Mouse (Mus musculus) WW6 (cell line): ENCODE data around the gene Nr3c2.

Experiments used
- DNase-seq: peaks from one replicate; pipeline ENCODE4 v3.0.0-alpha.2; 2013; ENCODE audit warnings: low read depth, low spot score

The Nr3c2 gene

DNA sequence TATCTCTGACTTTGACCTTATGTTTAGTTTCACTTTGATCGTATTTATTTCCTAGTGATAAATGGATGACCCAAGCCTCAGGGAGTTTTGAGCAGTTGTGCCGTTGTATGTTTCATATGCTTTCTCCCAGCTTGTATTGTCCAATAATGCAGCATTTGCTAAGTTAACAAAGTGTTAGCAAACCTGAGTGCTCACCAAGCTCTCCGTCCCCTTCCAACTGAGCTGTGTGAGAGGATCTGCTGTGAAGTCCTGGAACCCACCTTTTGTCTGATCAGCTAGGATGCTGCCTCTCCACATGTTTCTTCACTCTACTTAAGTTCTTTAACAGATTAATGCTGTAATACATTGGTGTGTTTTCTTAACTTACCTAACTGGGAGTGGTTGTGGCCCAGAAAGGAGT, 342.1 kb downstream of the Nr3c2 start:
- no peak for DNase-seq

DNA sequence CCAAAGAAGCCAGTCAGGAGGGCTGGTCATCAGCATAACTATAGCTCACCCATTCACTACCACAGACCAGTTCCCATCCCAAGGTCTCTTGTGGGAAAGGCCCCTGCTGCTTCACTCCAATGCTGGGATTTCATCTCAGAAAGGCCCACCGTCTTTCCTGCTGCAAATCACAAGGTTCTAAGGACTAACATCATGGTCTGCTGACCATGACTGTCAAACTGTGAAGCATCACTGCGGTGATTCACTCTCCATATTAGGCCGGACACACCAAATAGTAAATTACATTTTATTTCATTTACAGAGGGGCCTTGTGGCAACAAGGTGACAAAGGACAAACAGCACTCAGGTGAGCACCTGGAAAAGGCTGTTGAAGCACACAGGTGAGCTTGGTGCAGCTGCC, 350.9 kb downstream of the Nr3c2 start:
- no peak for DNase-seq

DNA sequence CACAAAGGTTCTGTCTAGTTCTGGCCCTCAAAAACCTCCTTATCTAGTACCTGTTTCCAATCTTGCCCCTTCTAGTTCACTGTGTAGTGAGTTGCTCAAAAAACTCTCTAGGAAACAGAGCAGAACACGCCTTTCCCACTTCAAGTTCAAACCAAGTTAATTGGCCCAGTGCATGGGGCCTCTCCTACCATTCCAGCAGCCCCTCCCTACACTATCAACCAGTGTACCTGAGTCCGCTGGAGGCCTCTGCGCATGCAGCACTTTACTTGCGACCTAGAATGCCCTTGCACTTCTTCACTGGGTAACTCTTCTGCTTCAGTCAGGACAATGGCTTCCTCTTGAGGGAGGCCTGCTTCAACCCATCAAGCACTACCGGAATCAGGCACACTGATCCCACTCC, 351.9 kb downstream of the Nr3c2 start:
- DNase-seq, result no peak

DNA sequence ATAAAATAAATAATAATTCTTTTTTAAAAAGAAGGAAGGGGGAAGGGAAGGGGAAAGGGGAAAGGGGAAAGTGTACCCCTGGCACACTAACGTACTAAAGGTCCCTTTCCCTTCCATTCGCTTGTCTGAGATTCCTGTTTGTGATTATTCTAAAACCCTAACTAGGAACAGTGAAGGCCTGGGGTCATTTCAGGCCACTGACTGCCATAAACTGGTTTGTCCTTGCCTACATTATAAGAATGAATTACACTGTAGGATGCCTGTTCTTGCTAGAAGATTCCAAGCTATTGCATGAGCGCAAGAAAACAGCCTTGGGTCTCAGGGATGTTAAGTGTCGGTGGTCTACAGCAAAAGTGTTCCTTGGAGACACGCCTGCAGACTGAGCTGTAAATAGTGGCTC, 355.2 kb downstream of the Nr3c2 start:
- no peak for DNase-seq

DNA sequence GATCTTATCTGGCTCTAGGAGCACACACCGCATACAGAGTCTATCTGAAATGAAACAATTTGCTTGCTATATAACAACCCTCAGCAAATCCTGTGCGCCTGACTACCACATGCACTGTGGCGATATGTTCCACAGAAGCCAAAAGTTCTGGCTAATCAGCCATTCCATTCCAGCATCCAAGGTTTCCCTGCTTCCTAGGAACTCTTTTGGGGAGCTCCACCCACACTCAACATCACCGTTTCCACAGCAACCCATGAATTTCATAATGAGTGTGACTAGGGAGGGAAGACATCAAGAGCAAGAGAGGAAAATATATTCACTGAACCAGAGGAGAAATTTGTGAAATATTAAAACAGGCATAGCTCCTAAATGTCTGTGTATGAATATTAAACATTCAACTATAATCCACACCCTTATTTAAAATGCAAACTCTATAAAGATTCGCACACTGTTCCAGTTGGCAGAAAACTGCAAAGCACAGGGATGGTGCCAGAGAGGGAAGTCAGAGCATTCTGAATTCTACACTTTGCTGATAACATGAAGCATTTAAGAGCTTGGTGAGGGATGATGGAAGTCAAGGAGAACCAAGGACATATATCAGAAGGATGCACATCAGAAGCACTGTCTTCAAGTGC, 357.3 kb downstream of the Nr3c2 start:
- DNase-seq, result no peak

DNA sequence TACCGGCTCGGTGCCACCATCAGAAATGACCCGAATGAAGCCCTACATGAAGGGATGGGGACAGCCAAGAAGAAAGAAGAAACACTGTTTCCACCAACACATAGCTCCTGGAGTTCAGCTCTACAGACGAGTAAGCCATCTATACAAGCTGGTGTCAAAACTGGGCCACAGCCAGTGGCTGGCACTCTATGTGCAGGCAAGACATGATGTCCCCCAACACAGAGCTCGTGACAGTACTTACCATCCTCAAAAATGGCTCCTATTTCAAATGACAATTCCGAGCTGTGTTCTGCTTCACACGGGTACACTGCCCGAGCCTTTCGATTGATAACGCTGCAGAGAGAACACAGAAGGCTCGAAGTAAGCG, 357.8 kb downstream of the Nr3c2 start:
- no peak for DNase-seq

DNA sequence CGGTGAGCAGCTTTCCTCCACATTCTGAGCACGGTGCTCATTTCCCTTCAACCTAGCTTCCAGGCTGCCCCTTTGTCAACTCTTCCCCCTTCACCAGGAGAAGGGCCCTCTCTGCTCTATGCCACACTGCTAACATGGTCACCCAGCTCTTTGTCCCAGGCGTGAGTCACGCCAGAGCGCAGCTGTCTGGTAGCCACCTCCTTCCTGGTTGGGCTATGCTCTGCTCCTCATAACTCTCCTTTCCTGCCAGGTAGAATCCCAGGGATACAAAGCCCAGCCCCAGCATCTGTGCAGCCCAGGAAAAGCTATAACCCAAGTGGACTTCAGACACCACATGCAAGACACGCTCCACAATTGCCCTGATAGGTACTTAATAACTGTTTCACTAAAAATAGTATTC, 362.0 kb downstream of the Nr3c2 start:
- no peak for DNase-seq

DNA sequence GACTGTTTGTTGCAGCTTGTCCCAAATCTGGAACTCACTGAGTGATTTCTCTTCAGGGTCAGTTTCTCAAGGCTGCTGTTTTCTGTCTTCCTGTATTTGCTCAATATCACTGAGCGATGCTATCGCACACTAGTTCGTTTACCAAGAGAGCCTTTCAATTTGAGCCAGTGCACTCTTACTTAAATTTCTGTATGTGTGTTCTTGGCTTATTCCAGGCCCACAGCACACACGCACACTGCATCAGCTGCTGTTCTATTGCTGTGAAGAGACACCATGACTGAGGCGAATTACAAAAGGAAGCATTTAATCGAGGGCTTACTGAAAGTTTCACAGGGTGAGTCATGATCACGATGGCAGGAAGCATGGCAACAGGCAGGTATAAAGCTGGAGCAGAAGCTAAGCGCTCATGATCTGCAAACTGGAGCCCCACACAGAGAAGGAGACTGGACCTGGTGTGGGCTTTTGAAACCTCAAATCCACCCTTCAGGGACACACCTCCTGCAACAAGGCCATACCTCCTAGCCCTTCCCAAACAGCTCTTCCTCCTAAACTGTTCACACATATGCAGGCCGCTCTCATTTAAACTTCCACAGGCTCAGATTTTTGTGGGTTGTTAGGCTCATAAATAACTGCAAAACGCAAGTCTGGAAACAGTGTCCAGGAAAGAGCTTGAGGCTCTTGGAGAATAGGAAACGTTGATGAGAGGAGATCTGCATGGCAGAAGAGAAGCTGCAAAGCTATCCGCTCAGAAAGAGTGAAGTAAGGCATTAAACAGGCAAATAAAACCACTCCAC, 363.2 kb downstream of the Nr3c2 start:
- no peak for DNase-seq

DNA sequence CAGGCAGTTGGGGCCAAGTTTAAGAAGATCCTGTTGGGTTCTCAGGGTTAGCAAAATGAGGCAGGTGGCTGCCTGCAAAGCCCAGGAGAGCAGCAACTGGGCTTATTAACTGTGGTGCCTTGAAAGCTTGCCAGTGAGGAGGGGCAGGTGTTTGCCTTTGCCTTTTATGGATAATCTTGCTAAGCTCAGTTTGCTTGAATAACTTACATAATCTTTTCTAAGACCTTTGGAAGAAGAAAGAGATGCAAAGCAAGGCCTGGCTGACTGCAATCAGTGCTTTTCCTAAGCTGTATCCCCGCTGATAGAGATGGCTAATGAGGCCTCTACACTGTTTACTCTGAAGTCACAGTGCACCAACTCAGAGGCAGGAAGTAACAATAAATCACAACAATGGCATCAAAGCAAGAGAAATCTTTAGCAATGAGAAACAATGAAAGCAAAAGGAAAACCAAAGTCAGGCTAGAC, 368.7 kb downstream of the Nr3c2 start:
- no peak for DNase-seq

DNA sequence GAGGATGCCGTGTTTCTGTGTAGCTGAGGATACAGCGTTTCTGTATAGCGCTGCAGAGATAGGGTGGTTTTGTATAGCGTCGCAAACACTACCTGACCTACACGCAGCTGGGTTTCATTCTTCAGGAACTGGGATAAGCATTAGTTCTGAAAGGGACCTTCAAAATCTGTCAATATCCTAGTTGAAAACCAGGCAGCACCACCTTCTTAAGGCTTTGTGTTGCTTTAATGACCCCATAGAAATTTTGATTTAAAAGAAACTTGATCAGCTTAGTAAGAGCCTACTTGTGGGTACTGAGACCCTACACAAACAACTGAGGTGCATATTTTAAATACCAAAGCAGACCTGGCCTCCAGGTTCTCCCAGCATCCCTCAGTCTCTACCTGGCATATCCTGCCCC, 372.9 kb downstream of the Nr3c2 start:
- no peak for DNase-seq

DNA sequence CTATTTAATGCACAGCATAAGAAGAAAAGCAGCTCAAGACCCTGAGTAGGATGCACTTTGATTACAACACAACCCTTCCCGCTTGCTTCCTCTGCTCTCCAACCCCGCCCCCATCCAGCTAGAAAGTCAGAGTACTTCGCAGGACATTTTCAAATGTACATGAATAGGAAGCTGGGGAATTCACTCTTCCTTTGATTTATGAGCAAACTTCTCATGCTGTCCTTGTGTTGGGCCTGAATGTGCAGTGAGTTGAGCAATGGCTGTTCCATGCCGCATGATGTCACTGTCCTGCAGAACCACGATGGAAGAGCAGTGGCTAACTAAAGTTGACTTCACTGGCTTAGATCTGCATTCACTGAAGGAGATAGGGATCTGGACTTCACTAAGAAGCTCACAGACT, 376.3 kb downstream of the Nr3c2 start:
- DNase-seq, result no peak

DNA sequence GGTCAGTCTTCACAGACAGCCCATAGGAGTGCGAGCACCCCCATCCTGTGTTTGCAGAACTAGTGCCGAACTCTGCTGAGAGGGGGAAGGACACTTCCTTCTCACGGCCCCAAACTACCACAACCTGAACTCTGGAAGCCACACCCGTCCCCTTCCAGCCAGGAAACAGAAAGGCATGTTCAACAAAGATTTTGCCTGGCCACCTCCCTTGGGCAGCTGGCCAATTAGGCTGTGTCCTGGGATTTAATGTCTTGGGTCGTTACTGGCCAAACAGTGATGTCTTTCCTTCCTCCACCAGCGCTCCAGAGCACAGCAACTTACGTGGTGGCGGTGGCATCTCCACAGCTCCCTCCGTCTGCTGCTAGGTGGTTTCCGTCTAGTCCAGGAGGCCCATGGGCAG, 377.6 kb downstream of the Nr3c2 start:
- DNase-seq, result no peak

DNA sequence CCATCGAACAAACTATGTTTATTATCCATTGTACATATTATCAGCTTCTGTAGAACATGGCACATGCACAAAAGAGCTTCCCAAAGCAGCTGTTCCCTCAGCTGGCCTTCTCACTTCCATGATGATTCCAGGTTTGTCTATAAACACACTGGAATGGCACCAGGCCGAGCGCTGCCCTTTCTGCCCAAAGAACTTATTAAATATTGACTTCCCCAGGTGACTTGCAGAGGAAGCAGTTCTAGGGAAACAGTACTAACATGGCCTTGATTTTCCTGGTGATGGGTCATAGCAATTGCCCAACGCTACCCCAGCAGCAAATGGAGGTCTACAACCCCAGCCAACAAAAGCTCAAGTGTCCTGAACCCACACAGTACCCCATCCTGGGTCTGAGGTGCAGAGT, 379.0 kb downstream of the Nr3c2 start:
- no peak for DNase-seq

DNA sequence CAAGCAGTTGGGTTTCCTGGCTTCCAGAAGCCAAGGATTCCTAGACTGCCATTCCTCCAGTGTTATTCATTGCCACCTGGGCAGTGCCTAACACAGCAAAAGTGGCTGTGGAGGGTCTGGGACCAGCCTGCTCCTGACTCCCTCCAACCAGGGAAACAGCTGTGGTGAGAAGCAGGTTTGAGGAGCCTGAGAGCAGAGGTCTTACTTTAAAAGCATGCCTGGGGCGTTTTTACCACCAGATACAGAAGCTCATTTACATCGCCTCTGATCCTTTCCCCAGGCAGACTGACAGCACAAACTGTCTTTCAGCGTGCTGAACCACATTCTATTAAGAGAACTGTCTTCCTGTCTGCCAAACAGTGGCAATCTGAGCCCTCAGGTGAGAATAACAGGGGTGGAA, 380.7 kb downstream of the Nr3c2 start:
- DNase-seq, result no peak

DNA sequence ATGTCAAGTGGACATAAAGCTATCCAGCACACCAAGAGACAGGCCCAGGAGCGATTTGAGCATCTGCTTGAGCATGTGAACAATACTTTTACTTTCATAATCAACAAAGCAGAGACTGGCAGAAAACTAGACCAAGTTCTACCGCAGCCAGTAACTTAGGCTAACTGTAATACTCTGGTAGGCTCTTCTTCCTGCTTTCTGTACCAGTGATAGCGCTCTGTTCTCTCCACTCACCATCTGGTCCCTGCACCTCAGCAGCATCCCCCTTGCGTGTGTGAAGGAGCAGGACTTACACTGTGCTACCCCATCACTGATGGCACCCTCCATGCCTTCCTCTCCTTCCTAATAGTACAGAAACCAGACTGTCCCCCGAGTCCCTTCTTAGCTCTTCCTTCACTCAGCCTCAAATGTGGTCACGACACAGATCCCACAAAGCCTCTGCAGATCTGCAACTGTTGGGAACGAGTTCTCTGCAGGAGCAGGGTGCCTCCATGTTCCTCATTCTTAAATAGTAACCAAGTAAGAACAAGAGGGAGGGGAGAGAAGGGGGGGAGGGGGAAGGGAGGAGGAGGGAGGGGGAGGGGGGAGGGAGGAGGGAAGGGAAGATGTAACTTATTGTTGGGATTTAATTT, 383.5 kb downstream of the Nr3c2 start:
- no peak for DNase-seq

DNA sequence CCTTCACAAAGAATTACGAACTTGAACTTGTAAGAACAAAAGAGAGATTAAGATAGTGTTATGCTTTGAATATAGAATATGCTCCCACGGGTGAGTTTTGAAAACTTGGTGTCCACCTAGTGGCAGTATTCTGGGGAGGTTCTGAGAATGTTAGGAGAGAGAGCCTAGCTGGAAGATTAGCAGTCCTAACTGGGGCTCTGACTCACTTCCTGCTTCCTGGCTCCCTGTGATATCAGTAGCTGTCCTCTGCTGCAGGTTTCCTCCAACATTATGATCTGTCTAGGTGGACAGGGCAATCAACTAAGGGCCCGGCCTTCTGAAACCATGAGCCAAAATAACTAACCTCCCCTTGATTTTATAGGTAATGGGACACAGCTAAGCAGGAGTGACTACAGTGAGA, 385.2 kb downstream of the Nr3c2 start:
- no peak for DNase-seq

DNA sequence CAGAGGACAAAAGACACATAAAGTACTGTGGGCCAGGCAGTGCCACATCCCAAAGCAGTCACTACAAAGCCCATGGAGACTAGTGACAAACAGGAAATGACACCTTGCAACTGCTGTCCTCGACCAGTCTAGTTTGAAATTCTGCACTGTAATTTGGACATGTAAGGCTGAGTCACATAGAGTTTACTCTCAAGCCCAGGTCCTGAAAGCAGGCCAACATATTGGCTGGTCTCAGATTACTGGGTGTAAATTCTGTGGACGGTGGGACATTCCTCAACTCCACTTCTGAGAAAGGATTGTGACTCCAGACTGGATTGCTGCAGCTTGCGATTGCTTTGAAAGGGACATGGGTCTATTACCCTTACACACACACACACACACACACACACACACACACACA, 388.8 kb downstream of the Nr3c2 start:
- DNase-seq, result no peak

DNA sequence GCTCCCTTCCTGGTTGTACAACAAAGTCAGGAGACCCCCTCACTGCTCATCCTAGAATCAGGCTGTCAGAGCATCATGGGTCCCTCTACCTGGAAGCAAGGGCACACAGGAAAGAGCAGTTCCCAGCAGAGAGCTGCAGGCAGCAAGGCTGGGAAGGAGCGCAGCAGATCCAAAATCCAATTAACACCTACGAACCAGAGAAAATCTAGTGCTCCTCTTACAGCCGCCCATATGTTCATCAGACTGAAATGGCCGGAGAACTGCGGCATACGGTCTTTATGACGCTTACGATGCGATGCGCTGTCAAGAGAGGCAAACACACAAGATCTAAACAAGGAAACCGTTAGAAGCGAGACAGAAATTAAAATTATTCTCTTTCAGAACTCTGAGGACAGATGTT, 389.2 kb downstream of the Nr3c2 start:
- DNase-seq, result no peak

DNA sequence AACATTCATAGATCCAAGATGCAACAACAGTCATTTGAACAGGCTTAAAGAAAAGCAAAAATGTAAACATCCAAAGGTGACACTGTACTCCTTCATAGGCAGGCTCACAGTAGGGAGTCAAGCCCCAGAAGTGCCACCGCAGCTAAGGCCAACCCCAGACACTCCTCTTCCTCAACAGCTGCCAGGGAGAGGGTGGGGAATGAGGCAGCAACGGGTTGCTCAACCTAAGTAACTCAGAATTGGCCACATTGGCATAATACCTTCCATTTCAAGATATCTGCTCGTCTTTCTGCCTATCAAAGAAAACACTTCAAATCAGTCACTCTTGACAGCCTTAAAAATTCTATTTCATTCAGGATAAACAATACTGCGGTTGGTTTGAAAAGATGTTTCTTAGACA, 392.9 kb downstream of the Nr3c2 start:
- no peak for DNase-seq

DNA sequence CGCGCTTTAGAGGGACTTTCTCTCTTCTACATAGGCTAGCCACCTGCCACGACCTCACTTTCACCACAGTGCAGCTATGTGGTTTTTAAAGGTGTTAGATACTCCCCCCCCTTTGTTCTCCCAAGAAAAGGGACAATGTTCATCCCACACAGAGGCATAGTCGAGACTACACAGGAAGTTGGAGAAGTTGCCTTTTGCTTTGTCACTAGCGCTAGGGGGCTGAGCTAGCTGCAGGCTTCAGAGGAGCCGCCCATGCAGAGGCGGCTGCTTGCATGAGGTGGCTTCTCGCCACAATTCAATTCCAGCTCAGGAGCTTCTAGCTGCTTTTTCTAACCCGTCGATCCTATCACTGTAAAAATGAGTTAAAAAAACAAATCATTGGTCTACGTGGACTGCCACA, 393.4 kb downstream of the Nr3c2 start:
- no peak for DNase-seq

DNA sequence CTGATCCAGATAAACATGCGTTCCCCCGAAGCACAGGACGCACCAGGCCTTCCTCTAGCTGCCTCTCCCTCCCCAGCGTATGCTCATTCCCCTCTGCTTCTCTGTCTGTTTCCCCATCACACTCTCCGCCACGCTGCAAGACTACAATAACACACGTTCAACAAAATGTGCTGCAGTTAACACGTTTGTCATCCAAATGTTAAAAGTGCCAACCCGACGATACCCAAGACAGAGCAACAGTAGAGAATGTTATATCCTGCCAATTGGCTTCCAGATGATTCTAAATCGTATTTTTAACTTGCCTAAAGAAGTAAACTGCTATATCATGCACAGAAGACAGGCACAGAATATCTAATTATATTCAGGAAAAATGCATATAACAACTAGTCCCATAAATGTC, 395.4 kb downstream of the Nr3c2 start:
- DNase-seq, result no peak
